22 mouse cellular contexts compared by ENCODE assay signal in the genomic region with DNA sequence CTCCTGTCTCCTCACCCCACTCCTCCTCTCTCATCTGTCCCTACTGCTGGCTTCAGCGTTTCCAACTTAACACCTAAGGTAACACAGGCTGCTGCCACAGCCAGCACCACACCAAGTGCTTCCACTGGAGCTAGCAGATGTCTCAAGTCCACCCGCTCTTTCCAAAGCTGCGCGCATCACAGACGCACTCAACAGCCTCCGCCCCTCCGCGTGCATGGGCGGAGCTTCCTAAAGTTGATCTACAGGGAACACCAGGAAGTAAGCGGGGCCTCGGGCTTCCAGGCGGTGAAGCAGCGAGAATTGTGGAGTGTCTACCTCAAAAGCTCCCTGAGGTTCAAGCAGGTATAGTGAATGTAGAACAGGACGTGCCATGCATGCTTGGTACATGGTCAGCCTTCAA. TPM values are rescaled to one million over a fixed set of nuclear protein-coding genes. Genes with fewer than 3 reads are reported as not detected.
A peak's percentile ranks its signal among the peaks of the same experiment; 100 is the strongest.
DNase-seq lines count a peak whose midpoint lies in the region; ATAC-seq and TF ChIP-seq lines count a peak whose summit lies in the region.
"Had no signal": no experiment of that assay in that cellular context is flagged by ENCODE, and none has a peak within 500 bp of the region (broad histone marks: within the 10 kb centered on the region; RNA-seq: fewer than 3 reads in every experiment).

No protein-coding gene starts in this region.

- no peak for TF ChIP-seq EP300 in ES-Bruce4 (IDR thresholded peaks at IDR 0.05; ENCODE audit: insufficient read depth, low read depth, low read length)

- peaks cover 18% of the 10 kb centered on the region for H3K36me3 ChIP-seq in kidney, embryonic 15.5 days
- no peaks in the 10 kb centered on the region for H3K36me3 ChIP-seq in ES-Bruce4 (ENCODE audit: control insufficient read depth, insufficient read depth, low read length, poor library complexity, severe bottlenecking)
- H3K36me3 ChIP-seq in liver, embryonic 11.5 days (ENCODE audit: control insufficient read depth, insufficient read depth, low read length), result peaks cover 5% of the 10 kb centered on the region; the same call in 1 of the 2 replicates
- H3K36me3 ChIP-seq: forebrain, embryonic 15.5 days; G1E; midbrain, embryonic 12.5 days; neural tube, embryonic 15.5 days had no signal

- ATAC-seq in kidney, embryonic 15.5 days (replicated peaks; ENCODE audit: low FRiP score), result no peak
- peak; percentile 29; the same call in 1 of the 2 replicates for ATAC-seq in liver, embryonic 11.5 days (replicated peaks; ENCODE audit: low FRiP score)
- ATAC-seq: forebrain, embryonic 15.5 days had no signal

- no peak for TF ChIP-seq POLR2A in ES-Bruce4 (IDR thresholded peaks at IDR 0.05; ENCODE audit: insufficient read depth, low read length)

- H3K9me3 ChIP-seq in kidney, embryonic 15.5 days (replicated peaks), result no peaks in the 10 kb centered on the region
- H3K9me3 ChIP-seq in ES-Bruce4 (replicated peaks; ENCODE audit: control insufficient read depth, insufficient read depth, low read length, poor library complexity, severe bottlenecking), result no peaks in the 10 kb centered on the region
- no peaks in the 10 kb centered on the region for H3K9me3 ChIP-seq in liver, embryonic 11.5 days (ENCODE audit: control insufficient read depth, low read length)
- H3K9me3 ChIP-seq: embryonic facial prominence, embryonic 15.5 days; forebrain, embryonic 15.5 days; G1E; limb, embryonic 13.5 days; midbrain, embryonic 12.5 days; neural tube, embryonic 15.5 days; stomach, embryonic 15.5 days had no signal

- TF ChIP-seq CTCF in ES-Bruce4 (IDR thresholded peaks at IDR 0.05; ENCODE audit: low read depth, low read length), result no peak

- H3K4me2 ChIP-seq in kidney, embryonic 15.5 days, result no peak overlapping the region
- H3K4me2 ChIP-seq in liver, embryonic 11.5 days, result no peak overlapping the region; the same call in 1 of the 2 replicates
- H3K4me2 ChIP-seq: embryonic facial prominence, embryonic 15.5 days; forebrain, embryonic 15.5 days; limb, embryonic 13.5 days; lung, embryonic 14.5 days; midbrain, embryonic 12.5 days; neural tube, embryonic 15.5 days; stomach, embryonic 15.5 days had no signal

- H3K4me3 ChIP-seq in kidney, embryonic 15.5 days (replicated peaks), result no peak overlapping the region
- peak overlapping the region; percentile 62 for H3K4me3 ChIP-seq in ES-Bruce4 (ENCODE audit: low read depth, low read length)
- no peak overlapping the region for H3K4me3 ChIP-seq in liver, embryonic 11.5 days (ENCODE audit: low read depth, low read length)
- H3K4me3 ChIP-seq: embryonic facial prominence, embryonic 15.5 days; forebrain, embryonic 15.5 days; layer of hippocampus, adult 2 months; limb, embryonic 13.5 days; midbrain, embryonic 12.5 days; neural tube, embryonic 15.5 days; stomach, embryonic 15.5 days had no signal

- H3K9ac ChIP-seq in kidney, embryonic 15.5 days, result no peak overlapping the region
- 0 out of 2 replicates have a peak overlapping the region, but pooled peaks have one; percentile 8 for H3K9ac ChIP-seq in ES-Bruce4 (ENCODE audit: low read depth, poor library complexity, severe bottlenecking)
- no peak overlapping the region for H3K9ac ChIP-seq in liver, embryonic 11.5 days (ENCODE audit: low read depth, low read length)
- H3K9ac ChIP-seq: embryonic facial prominence, embryonic 15.5 days; forebrain, embryonic 15.5 days; limb, embryonic 13.5 days; lung, embryonic 14.5 days; midbrain, embryonic 12.5 days; neural tube, embryonic 15.5 days; stomach, embryonic 15.5 days had no signal

- no peaks in the 10 kb centered on the region for H3K27me3 ChIP-seq in kidney, embryonic 15.5 days
- no peaks in the 10 kb centered on the region for H3K27me3 ChIP-seq in ES-Bruce4 (ENCODE audit: control insufficient read depth, insufficient read depth, low read length, poor library complexity, severe bottlenecking)
- H3K27me3 ChIP-seq in liver, embryonic 11.5 days (replicated peaks; ENCODE audit: control insufficient read depth, insufficient read depth, low read length), result no peaks in the 10 kb centered on the region
- H3K27me3 ChIP-seq: embryonic facial prominence, embryonic 15.5 days; forebrain, embryonic 15.5 days; limb, embryonic 13.5 days; midbrain, embryonic 12.5 days; neural tube, embryonic 15.5 days; stomach, embryonic 15.5 days had no signal

- WGBS in kidney, embryonic 15.5 days, result 89% methylated on average over 14 of the region's 14 CpGs
- 82% methylated on average over 14 of the region's 14 CpGs for WGBS in liver, embryonic 11.5 days

- H3K27ac ChIP-seq in kidney, embryonic 15.5 days, result no peak overlapping the region
- H3K27ac ChIP-seq in ES-Bruce4 (ENCODE audit: insufficient read depth, low read length), result peak overlapping the region; percentile 90
- H3K27ac ChIP-seq in liver, embryonic 11.5 days (ENCODE audit: low read depth, low read length), result no peak overlapping the region
- H3K27ac ChIP-seq: embryonic facial prominence, embryonic 15.5 days; forebrain, embryonic 15.5 days; layer of hippocampus, adult 2 months; limb, embryonic 13.5 days; midbrain, embryonic 12.5 days; neural tube, embryonic 15.5 days; stomach, embryonic 15.5 days had no signal

- peaks cover 93% of the 10 kb centered on the region for H3K4me1 ChIP-seq in kidney, embryonic 15.5 days
- peaks cover 13% of the 10 kb centered on the region for H3K4me1 ChIP-seq in ES-Bruce4 (ENCODE audit: control insufficient read depth, insufficient read depth, low read length)
- peaks cover 34% of the 10 kb centered on the region for H3K4me1 ChIP-seq in liver, embryonic 11.5 days (replicated peaks; ENCODE audit: control insufficient read depth, insufficient read depth, low read length)

- peak; percentile 96 for DNase-seq in heart, adult 11 months
- DNase-seq in heart, postnatal 4 days, result no peak
- DNase-seq in kidney, postnatal 10 days, result peak; percentile 57
- DNase-seq in liver, embryonic 11.5 days (ENCODE audit: low spot score), result no peak
- DNase-seq in layer of hippocampus, adult 8-10 months (ENCODE audit: low spot score in 2 of 2), result no peak
- no peak for DNase-seq in embryo, embryonic 10.5 days (ENCODE audit: low spot score)
- DNase-seq: adrenal gland, postnatal 10 days; gastrocnemius, postnatal 10 days; kidney, adult 9 months; lung, embryonic 14.5 days; thymus, postnatal 4 days had no signal

RNA-seq across cellular contexts. Expression of a gene that starts 12.2 kb away (rescaled TPM):
- 10 to 100 TPM; 32.6 to 34.4 TPM for total RNA-seq in heart, postnatal 4 days (2021)
- 31.3 and 32.0 TPM in 2 replicates for polyA plus RNA-seq in kidney, embryonic 15.5 days (2015; fragmentation: Nextera tagmentation; extraction: Ambion mirVana)
- polyA plus RNA-seq in ES-Bruce4 (2011; ENCODE audit: insufficient read depth, insufficient read length, low read depth, missing spikeins), result 36.7 and 42.4 TPM in 2 replicates
- polyA plus RNA-seq in liver, embryonic 11.5 days (2014; fragmentation: Nextera tagmentation; extraction: Ambion mirVana), result 14.9 and 16.0 TPM in 2 replicates
- total RNA-seq in layer of hippocampus, adult 8-10 months (2022), result 10 to 100 TPM; 21.4 to 28.5 (median 25.9) TPM
- polyA plus RNA-seq: G1E had no signal

RNA-seq across cellular contexts. Expression of a gene that starts 57.3 kb away (rescaled TPM):
- 10 to 100 TPM; 27.4 to 28.9 TPM for total RNA-seq in heart, postnatal 4 days (2021)
- 0.90 and 1.7 TPM in 2 replicates for polyA plus RNA-seq in kidney, embryonic 15.5 days (2015; fragmentation: Nextera tagmentation; extraction: Ambion mirVana)
- not detected in 2 replicates for polyA plus RNA-seq in ES-Bruce4 (2011; ENCODE audit: insufficient read depth, insufficient read length, low read depth, missing spikeins)
- 0.25 and 0.59 TPM in 2 replicates for polyA plus RNA-seq in liver, embryonic 11.5 days (2014; fragmentation: Nextera tagmentation; extraction: Ambion mirVana)
- 1 to 10 TPM in 3 of 4 experiments, not detected in 1; 1.9 to 2.9 (median 2.8) TPM for total RNA-seq in layer of hippocampus, adult 8-10 months (2022)
- total RNA-seq: G1E had no signal
- polyA plus RNA-seq: G1E; lung, embryonic 14.5 days; midbrain, embryonic 12.5 days; small intestine, adult 2 months had no signal

Comparison
In these comparisons a context has a peak if more than half of its experiments do, and no peak if none do; other contexts are left out.
1. DNase-seq: peak in heart, adult 11 months (single experiment) and kidney, postnatal 10 days (single experiment); none in heart, postnatal 4 days (single experiment), liver, embryonic 11.5 days (single experiment), layer of hippocampus, adult 8-10 months (0 of 2) and embryo, embryonic 10.5 days (single experiment).